Mouse (Mus musculus): Measurements from ENCODE around the gene Gm20431. TPM values are rescaled to one million over a fixed set of nuclear protein-coding genes. Genes with fewer than 3 reads are reported as not detected.

Gm20431 gene
- polyA plus RNA-seq, 1 experiment from 2014 or later = 9.8 TPM

DNA sequence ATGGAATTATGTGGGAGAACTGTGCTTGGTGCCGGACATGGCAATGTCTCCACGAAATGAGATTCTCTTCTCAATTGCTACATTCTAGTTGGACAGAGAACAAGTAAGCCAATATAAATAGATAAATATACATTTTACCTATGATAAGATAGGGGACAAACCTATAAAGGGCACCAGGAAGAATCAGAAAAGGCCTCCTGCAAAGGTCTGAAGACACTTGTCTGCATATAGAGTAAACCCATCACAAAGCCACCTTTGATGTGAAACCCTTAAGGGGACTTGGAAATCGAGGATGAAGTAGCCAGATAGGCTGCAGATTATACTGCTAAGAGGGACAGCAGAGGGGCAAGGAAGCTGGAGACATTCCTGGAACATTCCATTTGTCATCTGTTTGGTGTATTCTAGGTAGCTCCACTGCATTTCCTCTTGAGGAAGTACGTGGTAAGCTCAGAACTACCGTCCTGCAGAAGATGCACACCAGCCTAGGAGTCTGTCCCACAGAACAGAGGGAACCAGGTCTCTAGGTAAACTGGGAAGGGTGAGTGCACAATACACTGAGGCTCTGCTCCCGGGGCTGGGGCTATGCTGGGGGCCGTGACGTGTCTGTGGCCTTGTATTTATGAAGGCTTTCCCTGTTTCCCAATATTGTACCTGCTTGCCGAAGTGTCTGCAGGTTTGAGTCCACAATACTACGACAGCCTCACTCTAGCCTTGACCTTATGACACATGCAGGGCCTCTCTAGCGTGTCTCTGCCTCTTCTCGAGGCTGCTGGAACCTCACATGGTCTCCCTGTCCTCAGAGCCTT is 28.4 kb downstream of the Gm20431 start:
- no peak for ATAC-seq
- Histone ChIP-seq H3K27me3 (no peaks in the 10 kb centered on the region), H3K4me2 (replicated peaks) (peak overlapping the region; percentile 90), H3K27ac (no peak overlapping the region), H3K9ac (replicated peaks) (peak overlapping the region; percentile 93; the same call in 1 of the 2 replicates), H3K9me3 (no peaks in the 10 kb centered on the region), H3K4me3 (replicated peaks) (peak overlapping the region; percentile 90), H3K36me3 (peaks cover 10% of the 10 kb centered on the region), H3K4me1 (replicated peaks) (peaks cover 52% of the 10 kb centered on the region)
- WGBS = 81% methylated on average over 12 of the region's 12 CpGs

DNA sequence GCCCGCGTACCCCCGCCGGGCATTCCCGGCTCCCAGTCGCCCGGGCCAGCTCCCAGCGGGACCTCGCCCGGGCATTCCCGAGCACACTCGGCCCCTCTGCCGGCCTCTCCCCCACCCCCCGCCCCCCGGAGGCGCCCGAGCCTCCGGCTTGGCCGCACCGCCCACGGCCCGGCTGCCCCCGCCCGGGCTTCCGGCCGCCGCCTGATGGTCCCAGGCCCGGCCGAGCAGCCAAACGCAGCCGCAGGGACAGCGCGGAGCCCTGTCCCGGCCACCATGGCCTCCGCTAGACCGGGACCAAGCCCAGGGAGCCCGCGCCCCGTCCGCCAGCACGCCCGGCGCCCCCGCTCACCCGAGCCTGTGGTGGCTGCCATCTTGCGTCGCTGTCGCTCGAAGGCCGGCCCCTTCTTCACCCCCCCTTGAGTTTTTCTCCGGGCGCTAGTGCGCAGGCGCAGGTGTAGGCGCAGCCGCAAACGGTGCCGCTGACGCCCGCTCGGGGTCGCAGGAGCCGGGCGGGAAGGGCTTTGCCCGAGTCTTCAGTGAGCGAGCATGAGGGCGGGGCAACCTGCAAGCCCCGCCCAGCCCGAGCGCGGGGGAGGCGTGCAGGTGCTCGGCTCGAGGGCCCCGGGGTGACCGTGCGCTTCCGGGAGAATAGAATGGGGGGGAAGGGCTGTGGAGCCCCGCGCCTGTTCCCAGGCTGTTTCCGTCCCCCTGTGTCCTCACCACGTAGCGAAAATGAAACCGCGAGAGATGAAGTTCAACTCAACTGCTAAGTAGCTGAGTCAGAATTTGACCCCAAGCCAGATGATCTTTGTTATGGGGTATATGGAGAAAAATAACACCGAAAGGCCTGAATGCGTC is 29.5 kb downstream of the Gm20431 start, which contains the start of gene Ube2v1:
Ube2v1 (minus strand) TSS at position 505 of the 858 bp plus-strand sequence.
- H3K27ac ChIP-seq = peak within 1 kb of the TSS; percentile 90
- peak; percentile 83 for ATAC-seq
- WGBS = 1% methylated on average over 70 of the region's 87 CpGs
- no peaks in the 10 kb centered on the region for H3K9me3 ChIP-seq
- H3K4me2 ChIP-seq (replicated peaks) = peak within 1 kb of the TSS; percentile 90
- peaks cover 63% of the 10 kb centered on the region for H3K4me1 ChIP-seq (replicated peaks)
- peaks cover 20% of the 10 kb centered on the region for H3K36me3 ChIP-seq
- peak within 1 kb of the TSS; percentile 93 for H3K9ac ChIP-seq (replicated peaks)
- peak within 1 kb of the TSS; percentile 90 for H3K4me3 ChIP-seq (replicated peaks)
- no peaks in the 10 kb centered on the region for H3K27me3 ChIP-seq

DNA sequence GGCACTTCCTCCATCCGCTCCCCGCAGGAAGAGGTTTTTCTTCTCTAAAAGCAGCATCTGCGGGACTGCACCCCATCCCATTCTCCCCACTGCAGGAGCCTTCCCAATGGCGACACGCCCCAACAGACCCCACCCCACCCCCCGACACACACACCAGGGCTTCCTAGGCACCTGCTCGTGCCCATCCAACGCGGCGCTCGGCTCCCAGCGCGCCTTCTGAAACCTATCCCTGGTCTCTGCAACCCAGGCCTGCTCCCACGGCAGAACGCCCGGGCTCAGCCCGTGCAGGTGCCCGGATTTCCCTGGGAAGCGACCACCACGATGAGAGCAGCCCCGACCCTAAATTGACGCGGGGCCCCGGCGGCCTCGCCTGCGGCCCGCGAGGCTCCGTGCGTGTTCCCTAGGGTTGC is 30.1 kb downstream of the Gm20431 start:
- Histone ChIP-seq H3K4me3 (replicated peaks) (peak overlapping the region; percentile 90), H3K9ac (replicated peaks) (peak overlapping the region; percentile 93), H3K27me3 (no peaks in the 10 kb centered on the region), H3K4me1 (replicated peaks) (peaks cover 64% of the 10 kb centered on the region), H3K36me3 (peaks cover 22% of the 10 kb centered on the region), H3K4me2 (replicated peaks) (peak overlapping the region; percentile 90), H3K9me3 (no peaks in the 10 kb centered on the region), H3K27ac (peak overlapping the region; percentile 90)
- peak; percentile 25 for ATAC-seq
- WGBS = under 1% methylated on average over 24 of the region's 31 CpGs

DNA sequence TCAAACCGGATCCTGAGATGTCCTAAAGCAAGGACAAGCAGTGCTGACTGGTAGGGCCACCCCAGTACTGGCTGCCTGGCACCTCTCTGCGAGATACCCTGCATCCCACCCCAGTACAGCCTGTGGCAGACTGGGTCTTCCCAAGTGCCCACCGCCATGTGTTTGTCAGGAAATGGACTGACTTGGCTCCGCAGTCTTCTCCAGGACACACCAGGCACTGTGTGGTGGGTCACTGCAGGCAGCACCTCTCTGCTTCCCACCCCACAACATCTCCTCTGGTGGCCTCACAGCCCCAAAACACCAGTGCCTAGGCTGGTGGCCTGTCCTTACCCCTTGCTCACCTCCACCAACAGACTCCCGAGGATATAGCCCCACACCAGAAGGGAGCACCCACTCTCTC is 30.9 kb downstream of the Gm20431 start:
- WGBS = 80% methylated on average over 5 of the region's 5 CpGs
- H3K9me3 ChIP-seq = no peaks in the 10 kb centered on the region
- H3K4me3 ChIP-seq (replicated peaks) = peak overlapping the region; percentile 90
- H3K9ac ChIP-seq (replicated peaks) = peak overlapping the region; percentile 93
- H3K4me1 ChIP-seq (replicated peaks) = peaks cover 69% of the 10 kb centered on the region
- no peak overlapping the region for H3K27ac ChIP-seq
- no peak for ATAC-seq
- no peaks in the 10 kb centered on the region for H3K27me3 ChIP-seq
- peaks cover 22% of the 10 kb centered on the region for H3K36me3 ChIP-seq
- peak overlapping the region; percentile 90 for H3K4me2 ChIP-seq (replicated peaks)

DNA sequence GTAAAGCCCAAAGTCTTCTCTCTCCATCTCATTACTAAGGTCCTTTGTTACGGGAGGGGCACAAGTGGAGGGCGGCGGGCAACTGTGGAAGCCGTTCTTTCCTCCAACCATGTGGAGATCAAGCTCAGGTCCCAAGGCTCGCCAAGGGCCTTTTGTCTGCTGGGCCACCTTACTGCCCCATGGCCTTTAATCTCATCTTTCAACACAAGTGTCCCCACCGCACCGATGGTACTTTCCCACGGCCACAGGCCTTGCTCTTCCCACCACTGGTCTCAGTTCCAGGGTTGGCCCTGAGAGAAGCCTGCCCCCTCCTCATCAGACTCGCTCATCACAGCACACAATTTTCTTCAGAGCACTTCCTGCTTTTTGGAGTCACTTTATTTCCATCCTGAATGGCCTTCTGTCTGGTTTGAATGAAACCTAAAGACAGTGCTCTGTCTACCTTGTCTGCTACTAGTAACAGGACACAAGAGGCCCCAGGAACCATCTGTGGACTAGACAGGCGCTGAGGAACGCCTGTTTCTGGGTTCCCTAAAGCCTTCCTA is 31.6 kb downstream of the Gm20431 start:
- ATAC-seq = no peak
- H3K9ac ChIP-seq (replicated peaks) = peak overlapping the region; percentile 93
- peak overlapping the region; percentile 90 for H3K4me2 ChIP-seq (replicated peaks)
- no peaks in the 10 kb centered on the region for H3K27me3 ChIP-seq
- WGBS = 72% methylated on average over 11 of the region's 11 CpGs
- H3K4me1 ChIP-seq (replicated peaks) = peaks cover 73% of the 10 kb centered on the region
- no peak overlapping the region for H3K27ac ChIP-seq
- H3K9me3 ChIP-seq = no peaks in the 10 kb centered on the region
- H3K4me3 ChIP-seq (replicated peaks) = peak overlapping the region; percentile 90
- H3K36me3 ChIP-seq = peaks cover 22% of the 10 kb centered on the region

DNA sequence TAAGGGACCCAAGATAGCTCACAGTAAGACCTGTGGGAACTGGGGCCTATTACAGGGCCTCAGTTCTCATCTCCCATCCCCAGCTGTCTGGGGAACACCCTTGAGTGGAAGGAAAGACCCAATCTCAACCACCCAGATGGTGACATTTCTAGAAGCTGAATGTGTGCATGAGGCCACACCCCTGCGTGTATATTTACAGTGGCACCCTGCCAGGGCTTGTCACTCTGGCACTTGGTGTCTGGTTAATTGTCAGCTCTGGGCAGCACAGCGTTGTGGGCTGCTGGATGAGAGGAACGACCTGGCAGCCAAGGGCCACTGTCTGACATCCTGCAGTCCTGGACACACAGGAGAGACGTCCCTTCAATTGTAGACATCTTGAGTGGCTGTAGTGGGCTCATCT is 32.4 kb downstream of the Gm20431 start:
- 69% methylated on average over 4 of the region's 4 CpGs for WGBS
- no peak overlapping the region for H3K4me3 ChIP-seq (replicated peaks)
- H3K9ac ChIP-seq (replicated peaks) = 0 out of 2 replicates have a peak overlapping the region, but pooled peaks have one; percentile 19
- H3K4me1 ChIP-seq (replicated peaks) = peaks cover 70% of the 10 kb centered on the region
- no peak for ATAC-seq
- H3K9me3 ChIP-seq = no peaks in the 10 kb centered on the region
- H3K27me3 ChIP-seq = no peaks in the 10 kb centered on the region
- H3K27ac ChIP-seq = peak overlapping the region; percentile 47
- no peak overlapping the region for H3K4me2 ChIP-seq (replicated peaks)
- peaks cover 22% of the 10 kb centered on the region for H3K36me3 ChIP-seq

DNA sequence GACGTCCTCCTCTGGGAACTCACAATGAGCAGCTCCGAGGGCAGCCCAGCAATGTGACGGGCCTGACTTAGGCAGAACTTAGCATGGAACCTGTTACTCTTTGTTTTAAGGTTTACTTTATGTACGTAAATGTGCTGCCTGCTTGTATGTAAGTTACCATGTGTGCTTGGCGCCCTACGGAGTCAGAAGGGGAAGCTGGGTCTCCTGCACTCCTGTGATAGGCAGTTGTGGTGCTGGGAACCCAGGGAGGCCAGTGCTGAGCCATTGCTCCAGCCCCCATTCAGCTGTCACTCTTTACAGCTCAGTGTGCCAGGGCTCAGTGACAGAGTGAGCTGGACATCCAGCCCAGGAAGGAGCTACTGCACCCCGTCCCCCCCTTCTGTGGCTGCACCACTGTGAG is 34.3 kb downstream of the Gm20431 start:
- WGBS = 81% methylated on average over 7 of the region's 7 CpGs
- H3K4me1 ChIP-seq (replicated peaks) = peaks cover 57% of the 10 kb centered on the region

DNA sequence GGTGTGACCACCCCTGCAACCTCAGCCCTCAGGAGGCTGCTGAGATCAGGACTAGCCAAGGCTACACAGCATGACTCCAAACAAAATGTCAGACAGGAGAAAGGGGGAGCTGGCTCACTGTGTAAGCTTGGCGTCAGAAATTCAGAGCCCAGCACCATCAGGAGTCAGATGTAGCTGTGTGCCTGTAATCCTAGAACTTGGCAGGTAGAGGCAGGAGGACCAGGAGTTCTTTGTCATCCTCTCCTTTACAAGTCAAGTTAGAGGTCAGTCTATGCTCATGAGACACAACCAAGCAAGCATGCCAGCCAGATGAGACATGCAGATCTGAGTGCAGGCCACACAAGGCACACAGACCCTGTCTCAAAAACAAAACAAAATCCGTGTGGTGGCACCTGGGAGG is 35.6 kb downstream of the Gm20431 start:
- no peak for ATAC-seq
- H3K27ac ChIP-seq = no peak overlapping the region
- 0 out of 2 replicates have a peak overlapping the region, but pooled peaks have one; percentile 24 for H3K9ac ChIP-seq (replicated peaks)
- no peak overlapping the region for H3K4me2 ChIP-seq (replicated peaks)
- H3K9me3 ChIP-seq = no peaks in the 10 kb centered on the region
- peaks cover 22% of the 10 kb centered on the region for H3K36me3 ChIP-seq
- no peaks in the 10 kb centered on the region for H3K27me3 ChIP-seq
- WGBS = 52% methylated on average over 2 of the region's 2 CpGs
- no peak overlapping the region for H3K4me3 ChIP-seq (replicated peaks)
- H3K4me1 ChIP-seq (replicated peaks) = peaks cover 61% of the 10 kb centered on the region

More for the DNA sequence above, 34.3 kb downstream of the Gm20431 start:
- Histone ChIP-seq H3K4me2 (replicated peaks) (no peak overlapping the region), H3K9ac (replicated peaks) (peak overlapping the region; percentile 32; the same call in 1 of the 2 replicates), H3K27me3 (no peaks in the 10 kb centered on the region), H3K36me3 (peaks cover 22% of the 10 kb centered on the region), H3K9me3 (no peaks in the 10 kb centered on the region), H3K4me3 (replicated peaks) (no peak overlapping the region), H3K27ac (no peak overlapping the region)
- ATAC-seq = no peak

DNA sequence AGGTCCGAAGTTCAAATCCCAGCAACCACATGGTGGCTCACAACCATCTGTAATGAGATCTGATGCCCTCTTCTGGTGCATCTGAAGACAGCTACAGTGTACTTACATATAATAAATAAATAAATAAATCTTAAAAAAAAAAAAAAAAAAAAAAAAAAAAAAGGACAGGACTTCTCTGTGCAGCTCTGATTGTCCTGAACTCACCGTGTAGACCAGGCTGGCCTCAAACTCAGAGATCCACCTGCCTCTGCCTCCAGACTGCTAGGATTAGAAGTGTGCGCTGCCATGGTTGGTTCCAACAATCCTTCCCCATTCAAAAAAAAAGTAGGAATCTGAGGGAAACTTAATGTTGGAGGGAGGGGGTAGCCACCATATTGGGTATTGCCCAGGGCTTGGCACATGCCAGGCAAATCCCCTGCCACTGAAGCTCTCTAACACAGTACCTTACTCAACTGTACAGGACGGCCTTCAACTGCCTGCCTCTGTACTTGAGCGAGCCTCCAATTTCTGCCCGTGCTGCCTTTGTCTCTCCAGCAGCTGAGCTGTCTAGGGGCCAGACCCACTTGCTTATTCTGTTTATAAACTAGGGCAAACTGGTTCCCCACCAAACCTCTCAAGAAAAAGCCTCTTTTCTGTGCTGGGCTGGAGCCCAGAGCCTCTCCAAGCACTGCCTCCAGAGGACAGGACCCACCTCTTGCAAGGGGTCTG is 36.8 kb downstream of the Gm20431 start:
- no peak for ATAC-seq
- Histone ChIP-seq H3K4me2 (replicated peaks) (no peak overlapping the region), H3K27me3 (no peaks in the 10 kb centered on the region), H3K4me3 (replicated peaks) (no peak overlapping the region), H3K27ac (no peak overlapping the region), H3K9me3 (no peaks in the 10 kb centered on the region), H3K4me1 (replicated peaks) (peaks cover 50% of the 10 kb centered on the region), H3K36me3 (peaks cover 22% of the 10 kb centered on the region), H3K9ac (replicated peaks) (no peak overlapping the region)
- 91% methylated on average over 5 of the region's 6 CpGs for WGBS

DNA sequence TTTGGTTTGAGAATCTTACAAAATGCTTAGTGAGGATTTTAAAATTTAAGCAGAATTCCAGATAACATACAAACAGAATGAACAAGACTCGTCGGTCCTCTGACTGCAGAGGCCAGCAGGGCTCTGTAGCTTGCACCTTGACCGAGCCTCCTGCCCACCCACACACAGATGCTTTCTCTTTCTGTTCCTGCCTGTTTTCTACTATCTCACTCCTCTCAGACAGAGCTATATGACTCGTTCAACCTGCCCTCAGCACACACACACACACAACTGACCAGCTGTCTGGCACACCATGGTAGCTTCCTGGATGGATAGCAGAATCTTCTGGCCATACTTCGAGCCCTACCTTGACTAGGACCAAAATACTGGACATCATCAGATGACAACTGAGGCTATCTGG is 38.3 kb downstream of the Gm20431 start:
- H3K27me3 ChIP-seq = no peaks in the 10 kb centered on the region
- no peak for ATAC-seq
- H3K9me3 ChIP-seq = no peaks in the 10 kb centered on the region
- no peak overlapping the region for H3K9ac ChIP-seq (replicated peaks)
- no peak overlapping the region for H3K27ac ChIP-seq
- peaks cover 47% of the 10 kb centered on the region for H3K4me1 ChIP-seq (replicated peaks)
- peaks cover 13% of the 10 kb centered on the region for H3K36me3 ChIP-seq
- no peak overlapping the region for H3K4me2 ChIP-seq (replicated peaks)
- no peak overlapping the region for H3K4me3 ChIP-seq (replicated peaks)
- 88% methylated on average over 5 of the region's 5 CpGs for WGBS

DNA sequence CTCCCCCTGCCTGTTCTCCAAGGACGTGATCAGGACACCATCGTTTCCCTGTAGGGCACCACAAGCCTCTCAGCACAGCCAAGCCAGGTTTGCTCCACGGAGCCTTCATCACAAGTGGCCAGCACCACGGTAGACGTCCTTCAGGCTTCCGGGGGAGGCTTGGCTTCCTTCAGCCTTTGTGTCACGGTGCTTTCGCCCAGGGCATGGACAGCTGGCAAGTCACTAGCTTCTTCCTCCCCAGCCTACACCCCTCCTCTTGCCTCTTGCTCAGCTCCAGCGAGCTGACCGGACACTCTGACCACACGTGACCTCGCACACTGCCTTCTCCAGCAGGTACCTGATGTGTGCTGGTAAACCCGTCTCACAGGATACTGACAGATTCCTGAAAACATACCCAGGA is 38.9 kb downstream of the Gm20431 start:
- H3K27ac ChIP-seq = no peak overlapping the region
- no peaks in the 10 kb centered on the region for H3K27me3 ChIP-seq
- H3K36me3 ChIP-seq = peaks cover 14% of the 10 kb centered on the region
- no peak for ATAC-seq
- no peak overlapping the region for H3K4me3 ChIP-seq (replicated peaks)
- peaks cover 48% of the 10 kb centered on the region for H3K4me1 ChIP-seq (replicated peaks)
- no peaks in the 10 kb centered on the region for H3K9me3 ChIP-seq
- H3K9ac ChIP-seq (replicated peaks) = no peak overlapping the region
- H3K4me2 ChIP-seq (replicated peaks) = no peak overlapping the region
- WGBS = 89% methylated on average over 13 of the region's 13 CpGs

Data from midbrain, embryonic 13.5 days (tissue).